Mouse (Mus musculus) brain, adult 10 weeks (tissue): Measurements from ENCODE around the gene Olfr1358. TPM values are rescaled to one million over a fixed set of nuclear protein-coding genes. Genes with fewer than 3 reads are reported as not detected.

Experiments
- polyA plus RNA-seq: library from polyadenylated mRNA; stranded (reverse); fragments of 350-450 nt; fragmentation: Illumina TruSeq; extraction: RNeasy Lipid Tissue Mini Kit (QIAGEN cat#74804); gene quantifications from one replicate; pipeline ENCODE4 v1.2.3, GENCODE M21; 2015; ENCODE audit warnings: low read depth, low replicate concordance

The Olfr1358 gene
- polyA plus RNA-seq, result not detected

GRCm38 (mm10) chr10:78517128-78517527 lies at the start of gene Olfr1358:
TSS of gene Olfr1358 (plus strand) at chr10:78517428.

Other genes with a start within 250 kb of the Olfr1358 start
- 156 TPM for gene Agpat3, start 164.9 kb upstream of the Olfr1358 start, polyA plus RNA-seq
- 334 TPM for gene Rrp1, start 104.4 kb upstream of the Olfr1358 start, polyA plus RNA-seq
- gene Cstb, start 91.8 kb upstream of the Olfr1358 start, polyA plus RNA-seq, result 107 TPM
- gene Pdxk, start 52.5 kb upstream of the Olfr1358 start, polyA plus RNA-seq, result 74.2 TPM
- 36.5 TPM for gene Ilvbl, start 56.9 kb downstream of the Olfr1358 start, polyA plus RNA-seq
- gene Syde1, start 74.5 kb downstream of the Olfr1358 start, polyA plus RNA-seq, result 6.5 TPM
- gene Olfr1357, start 100.6 kb downstream of the Olfr1358 start, polyA plus RNA-seq, result not detected
- gene Casp14, start 200.9 kb downstream of the Olfr1358 start, polyA plus RNA-seq, result not detected
- not detected for gene Ccdc105, start 235.6 kb downstream of the Olfr1358 start, polyA plus RNA-seq